In genomic region chr1:172028394-172029275, GRCm38 (mm10) we compare ENCODE assay signal across 8 mouse cellular contexts. TPM values are rescaled to one million over a fixed set of nuclear protein-coding genes. Genes with fewer than 3 reads are reported as not detected.
DNase-seq lines count a peak whose midpoint lies in the region; ATAC-seq and TF ChIP-seq lines count a peak whose summit lies in the region.

TSS of gene Vangl2 (minus strand) at chr1:172028444.

- H3K36me3 ChIP-seq in limb, embryonic 13.5 days: peaks cover 7% of the 10 kb centered on the region; the same call in 1 of the 2 replicates

- TF ChIP-seq CTCF in gastrocnemius, adult 2 months (IDR thresholded peaks at IDR 0.05): no peak

- no peaks in the 10 kb centered on the region for H3K9me3 ChIP-seq in limb, embryonic 13.5 days

- H3K9ac ChIP-seq in limb, embryonic 13.5 days: peak within 1 kb of the TSS; percentile 95

- intact Hi-C loops in gastrocnemius, adult 2 months (cut with DNase I): no loop called here

- peak within 1 kb of the TSS; percentile 73 for H3K4me3 ChIP-seq in gastrocnemius, adult 2 months
- H3K4me3 ChIP-seq in limb, embryonic 13.5 days: peak within 1 kb of the TSS; percentile 90

- ATAC-seq in limb, embryonic 13.5 days (ENCODE audit: low FRiP score, low read depth): no peak
- no peak for ATAC-seq in CD4-positive, CD25-positive, alpha-beta regulatory T cell, adult 4 months

- no peaks in the 10 kb centered on the region for H3K27me3 ChIP-seq in limb, embryonic 13.5 days

- peaks cover 33% of the 10 kb centered on the region for H3K4me1 ChIP-seq in limb, embryonic 13.5 days

- WGBS in limb, embryonic 13.5 days: 54% methylated on average over 21 of the region's 21 CpGs

- H3K4me2 ChIP-seq in limb, embryonic 13.5 days (replicated peaks): peak within 1 kb of the TSS; percentile 67

- peak within 1 kb of the TSS; percentile 82 for H3K27ac ChIP-seq in gastrocnemius, adult 2 months
- peak within 1 kb of the TSS; percentile 96 for H3K27ac ChIP-seq in limb, embryonic 13.5 days

- no peak for DNase-seq in gastrocnemius, adult 2 months
- DNase-seq in gastrocnemius, postnatal 25 days: no peak
- DNase-seq in thymus, postnatal 0 days (ENCODE audit: low spot score): no peak
- no peak for DNase-seq in thymus, adult 18-20 months
- no peak for DNase-seq in urinary bladder, adult 18-20 months (ENCODE audit: low spot score in 2 of 2)
- DNase-seq in cerebellum, postnatal 14 days: no peak

RNA-seq across cellular contexts. Expression of gene Vangl2, which starts in this region (rescaled TPM):
- total RNA-seq in gastrocnemius, adult 2 months (2021): under 1 TPM; 0.47 to 0.54 TPM
- under 1 TPM; 0.80 to 1.00 TPM for total RNA-seq in gastrocnemius, postnatal 25 days (2021)
- polyA plus RNA-seq in thymus, postnatal 0 days (2015; fragmentation: Nextera tagmentation; extraction: Ambion mirVana): 15.4 and 17.4 TPM in 2 replicates
- polyA plus RNA-seq in limb, embryonic 13.5 days (2015; fragmentation: Nextera tagmentation; extraction: Ambion mirVana): 20.7 and 20.8 TPM in 2 replicates
- polyA plus RNA-seq in CD4-positive, CD25-positive, alpha-beta regulatory T cell, adult 4 months (2017; shearing (Covaris generic)): 1 to 10 TPM in 1 of 2 experiments, under 1 TPM in 1; 0.67 to 1.2 TPM
